Mouse (Mus musculus): Measurements from ENCODE around the gene Spata21.
"Not testable (repeated sequence)": the region's sequence is repeated elsewhere in the genome, so short reads cannot be mapped to it uniquely, and the experiment has no call there.

Spata21 gene

GRCm38 (mm10) chr4:141131531-141132061 lies 43.5 kb downstream of the Spata21 start:
- DNase-seq = no peak

- DNase-seq = no peak
These were observed 44.1 kb downstream of the Spata21 start for GRCm38 (mm10) chr4:141132191-141132590.

GRCm38 (mm10) chr4:141133227-141133626 lies 45.1 kb downstream of the Spata21 start:
- DNase-seq = no peak

- no peak for DNase-seq
These were observed 45.9 kb downstream of the Spata21 start for GRCm38 (mm10) chr4:141134031-141134441.

GRCm38 (mm10) chr4:141134751-141135530 lies 46.8 kb downstream of the Spata21 start:
- no peak for DNase-seq

GRCm38 (mm10) chr4:141136126-141136525 lies 48.0 kb downstream of the Spata21 start:
- no peak for DNase-seq

- not testable (repeated sequence) for DNase-seq
These were observed 49.6 kb downstream of the Spata21 start for GRCm38 (mm10) chr4:141137740-141138139.

- DNase-seq = no peak
These were observed 50.4 kb downstream of the Spata21 start for GRCm38 (mm10) chr4:141138425-141139115.

GRCm38 (mm10) chr4:141139116-141139970 lies 51.2 kb downstream of the Spata21 start, which contains the start of gene Szrd1:
TSS of gene Szrd1 (minus strand) at chr4:141139775.
- peak; percentile 99 for DNase-seq

- DNase-seq = not testable (repeated sequence)
These were observed 52.2 kb downstream of the Spata21 start for GRCm38 (mm10) chr4:141140354-141140753.

GRCm38 (mm10) chr4:141140967-141141366 lies 52.8 kb downstream of the Spata21 start:
- no peak for DNase-seq

GRCm38 (mm10) chr4:141142285-141142811 lies 54.2 kb downstream of the Spata21 start:
- peak; percentile 72 for DNase-seq

- not testable (repeated sequence) for DNase-seq
These were observed 57.0 kb downstream of the Spata21 start for GRCm38 (mm10) chr4:141145124-141145523.

- no peak for DNase-seq
These were observed 58.4 kb downstream of the Spata21 start for GRCm38 (mm10) chr4:141146491-141147033.

- DNase-seq = peak; percentile 96
These were observed 59.2 kb downstream of the Spata21 start, which contains the start of gene Fbxo42 for GRCm38 (mm10) chr4:141147112-141148008. TSS of gene Fbxo42 (plus strand) at chr4:141147913.

GRCm38 (mm10) chr4:141148009-141148801 lies 60.1 kb downstream of the Spata21 start:
- peak; percentile 42 for DNase-seq

- no peak for DNase-seq
These were observed 61.0 kb downstream of the Spata21 start for GRCm38 (mm10) chr4:141149116-141149515.

- DNase-seq = no peak
These were observed 69.4 kb downstream of the Spata21 start for GRCm38 (mm10) chr4:141157485-141157884.

- DNase-seq = no peak
These were observed 70.5 kb downstream of the Spata21 start for GRCm38 (mm10) chr4:141158609-141159008.

- no peak for DNase-seq
These were observed 71.0 kb downstream of the Spata21 start for GRCm38 (mm10) chr4:141159093-141159492.
